Comparison of ENCODE assay signal across 9 mouse cellular contexts in the genomic region with DNA sequence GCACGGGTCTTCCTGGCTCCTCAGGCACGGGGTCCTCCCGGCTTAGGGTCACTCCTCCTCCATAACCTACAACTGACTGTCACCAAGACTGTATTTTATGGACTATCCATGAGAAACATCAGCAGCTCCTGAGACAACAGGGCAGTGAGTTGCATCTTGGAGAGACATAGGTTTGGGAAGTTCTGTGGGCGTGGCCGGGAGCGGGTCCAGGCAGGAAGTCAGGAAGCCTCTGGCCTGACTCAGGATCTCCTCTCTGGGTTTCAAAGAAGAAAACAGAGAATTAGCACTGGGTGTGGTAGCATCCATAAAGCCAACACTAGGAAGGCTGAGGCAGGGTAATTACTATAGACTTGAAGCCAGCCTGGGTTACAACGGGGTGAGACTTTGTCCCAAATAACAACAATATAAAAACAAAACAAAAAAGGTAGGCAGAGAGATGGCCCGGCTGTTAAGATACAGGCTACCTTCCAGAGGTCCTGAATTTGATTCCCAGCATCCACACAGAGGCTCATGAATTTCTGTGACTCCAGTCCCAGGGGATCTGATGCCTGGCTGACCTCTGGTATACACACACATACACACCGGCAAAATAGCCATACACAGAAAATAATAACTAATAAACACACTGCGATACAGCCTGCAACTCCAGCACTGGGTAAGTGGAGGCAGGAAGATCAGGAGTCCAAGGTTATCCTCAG. TPM values are rescaled to one million over a fixed set of nuclear protein-coding genes. Genes with fewer than 3 reads are reported as not detected.
DNase-seq lines count a peak whose midpoint lies in the region; ATAC-seq and TF ChIP-seq lines count a peak whose summit lies in the region.
"Had no signal": no experiment of that assay in that cellular context is flagged by ENCODE, and none has a peak within 500 bp of the region (broad histone marks: within the 10 kb centered on the region; RNA-seq: fewer than 3 reads in every experiment).

No protein-coding gene starts in this region.

- no peak overlapping the region for H3K4me2 ChIP-seq in neural tube, embryonic 12.5 days (replicated peaks)
- no peak overlapping the region for H3K4me2 ChIP-seq in neural tube, embryonic 15.5 days
- peak overlapping the region; percentile 16 for H3K4me2 ChIP-seq in heart, embryonic 13.5 days
- H3K4me2 ChIP-seq in stomach, postnatal 0 days (replicated peaks; ENCODE audit: low read depth) = no peak overlapping the region

- H3K27me3 ChIP-seq in neural tube, embryonic 12.5 days (replicated peaks) = no peaks in the 10 kb centered on the region
- H3K27me3 ChIP-seq in neural tube, embryonic 15.5 days (replicated peaks) = no peaks in the 10 kb centered on the region
- no peaks in the 10 kb centered on the region for H3K27me3 ChIP-seq in heart, embryonic 13.5 days (replicated peaks)
- H3K27me3 ChIP-seq in limb, embryonic 10.5 days (ENCODE audit: low read depth, poor library complexity, severe bottlenecking) = no peaks in the 10 kb centered on the region
- no peaks in the 10 kb centered on the region for H3K27me3 ChIP-seq in stomach, postnatal 0 days (ENCODE audit: control insufficient read depth, insufficient read depth, low read length)
- H3K27me3 ChIP-seq: limb, embryonic 12.5 days had no signal

- DNase-seq in limb, embryonic 10.5 days (ENCODE audit: low spot score) = no peak
- peak; percentile 14 for DNase-seq in stomach, postnatal 0 days (ENCODE audit: low spot score)
- DNase-seq in layer of hippocampus, adult 11-12 months (ENCODE audit: low spot score) = no peak
- no peak for DNase-seq in cerebellum, adult 9-11 months
- no peak for DNase-seq in c-Kit-positive CD71-positive TER-119-positive erythroid progenitor cells, embryonic 14.5 days (ENCODE audit: low spot score)

- peaks cover 20% of the 10 kb centered on the region for H3K4me1 ChIP-seq in neural tube, embryonic 12.5 days
- H3K4me1 ChIP-seq in neural tube, embryonic 15.5 days = peaks cover 7% of the 10 kb centered on the region; the same call in 1 of the 2 replicates
- peaks cover 42% of the 10 kb centered on the region for H3K4me1 ChIP-seq in heart, embryonic 13.5 days
- peaks cover 26% of the 10 kb centered on the region for H3K4me1 ChIP-seq in limb, embryonic 10.5 days
- peaks cover 5% of the 10 kb centered on the region; the same call in 1 of the 2 replicates for H3K4me1 ChIP-seq in stomach, postnatal 0 days (replicated peaks; ENCODE audit: control insufficient read depth, insufficient read depth)

- no peak for TF ChIP-seq EP300 in stomach, postnatal 0 days (optimal IDR thresholded peaks at IDR 0.05)

- 50% methylated on average over 10 of the region's 10 CpGs for WGBS in neural tube, embryonic 12.5 days
- 53% methylated on average over 10 of the region's 10 CpGs for WGBS in neural tube, embryonic 15.5 days
- 46% methylated on average over 10 of the region's 10 CpGs for WGBS in heart, embryonic 13.5 days
- 50% methylated on average over 10 of the region's 10 CpGs for WGBS in limb, embryonic 10.5 days
- WGBS in stomach, postnatal 0 days = 46% methylated on average over 10 of the region's 10 CpGs

- H3K27ac ChIP-seq in neural tube, embryonic 12.5 days = 0 out of 2 replicates have a peak overlapping the region, but pooled peaks have one; percentile 33
- H3K27ac ChIP-seq in neural tube, embryonic 15.5 days (replicated peaks) = no peak overlapping the region
- peak overlapping the region; percentile 87 for H3K27ac ChIP-seq in heart, embryonic 13.5 days (replicated peaks)
- 0 out of 2 replicates have a peak overlapping the region, but pooled peaks have one; percentile 4 for H3K27ac ChIP-seq in limb, embryonic 10.5 days
- H3K27ac ChIP-seq in stomach, postnatal 0 days (replicated peaks) = peak overlapping the region; percentile 65; the same call in 1 of the 2 replicates

- H3K9me3 ChIP-seq in neural tube, embryonic 12.5 days = no peaks in the 10 kb centered on the region
- H3K9me3 ChIP-seq in neural tube, embryonic 15.5 days (replicated peaks) = no peaks in the 10 kb centered on the region
- peaks cover 15% of the 10 kb centered on the region for H3K9me3 ChIP-seq in heart, embryonic 13.5 days
- no peaks in the 10 kb centered on the region for H3K9me3 ChIP-seq in limb, embryonic 10.5 days (replicated peaks)
- H3K9me3 ChIP-seq in stomach, postnatal 0 days (ENCODE audit: control insufficient read depth, low read length) = peaks cover 3% of the 10 kb centered on the region; the same call in 1 of the 2 replicates
- H3K9me3 ChIP-seq: limb, embryonic 12.5 days had no signal

- no peak overlapping the region for H3K9ac ChIP-seq in neural tube, embryonic 12.5 days
- no peak overlapping the region for H3K9ac ChIP-seq in neural tube, embryonic 15.5 days (replicated peaks)
- H3K9ac ChIP-seq in heart, embryonic 13.5 days = no peak overlapping the region; the same call in 1 of the 2 replicates
- no peak overlapping the region for H3K9ac ChIP-seq in stomach, postnatal 0 days (ENCODE audit: low read length)

- TF ChIP-seq CTCF in stomach, postnatal 0 days (IDR thresholded peaks at IDR 0.05; ENCODE audit: low read depth) = no peak

- no peak overlapping the region for H3K4me3 ChIP-seq in neural tube, embryonic 12.5 days
- H3K4me3 ChIP-seq in neural tube, embryonic 15.5 days (replicated peaks) = no peak overlapping the region
- H3K4me3 ChIP-seq in heart, embryonic 13.5 days = no peak overlapping the region
- H3K4me3 ChIP-seq in limb, embryonic 10.5 days = no peak overlapping the region
- H3K4me3 ChIP-seq in stomach, postnatal 0 days (ENCODE audit: low read depth, low read length) = no peak overlapping the region
- H3K4me3 ChIP-seq: limb, embryonic 12.5 days had no signal

- no peaks in the 10 kb centered on the region for H3K36me3 ChIP-seq in neural tube, embryonic 12.5 days
- H3K36me3 ChIP-seq in neural tube, embryonic 15.5 days = no peaks in the 10 kb centered on the region
- no peaks in the 10 kb centered on the region for H3K36me3 ChIP-seq in heart, embryonic 13.5 days
- H3K36me3 ChIP-seq in limb, embryonic 10.5 days = no peaks in the 10 kb centered on the region
- no peaks in the 10 kb centered on the region for H3K36me3 ChIP-seq in stomach, postnatal 0 days (ENCODE audit: control insufficient read depth, insufficient read depth, low read length)
- H3K36me3 ChIP-seq: limb, embryonic 12.5 days had no signal

- ATAC-seq in neural tube, embryonic 12.5 days (ENCODE audit: low FRiP score, low read depth) = no peak
- no peak for ATAC-seq in neural tube, embryonic 15.5 days (ENCODE audit: low FRiP score)
- ATAC-seq in heart, embryonic 13.5 days (ENCODE audit: extremely low read depth, insufficient number of reproducible peaks, low FRiP score, low TSS enrichment) = no peak
- no peak for ATAC-seq in stomach, postnatal 0 days (ENCODE audit: low FRiP score, low TSS enrichment)

RNA-seq across cellular contexts. Expression of gene Coro1c, which starts 21.5 kb away (rescaled TPM):
- 259 and 292 TPM in 2 replicates for polyA plus RNA-seq in neural tube, embryonic 12.5 days (2016; fragmentation: Nextera tagmentation; extraction: Ambion mirVana)
- polyA plus RNA-seq in neural tube, embryonic 15.5 days (2015; fragmentation: Nextera tagmentation; extraction: Ambion mirVana) = 160 and 162 TPM in 2 replicates
- polyA plus RNA-seq in heart, embryonic 13.5 days (2015; fragmentation: Nextera tagmentation; extraction: Ambion mirVana) = 95.4 and 99.4 TPM in 2 replicates
- 129 and 139 TPM in 2 replicates for polyA plus RNA-seq in limb, embryonic 10.5 days (2016; fragmentation: Nextera tagmentation; extraction: Ambion mirVana)
- 91.6 and 93.6 TPM in 2 replicates for polyA plus RNA-seq in stomach, postnatal 0 days (2015; fragmentation: Nextera tagmentation; extraction: Ambion mirVana)
